Mouse (Mus musculus): ENCODE measurements around the gene Mex3a. TPM values are rescaled to one million over a fixed set of nuclear protein-coding genes. Genes with fewer than 3 reads are reported as not detected.
A peak's percentile ranks its signal among the peaks of the same experiment; 100 is the strongest.

The Mex3a gene
- polyA plus RNA-seq, 1 experiment = 8.1 TPM

- no peaks in the 10 kb centered on the region for H3K27me3 ChIP-seq (ENCODE audit: control insufficient read depth, insufficient read depth, insufficient read length)
- H3ac ChIP-seq (ENCODE audit: control insufficient read depth, insufficient read length) = no peak overlapping the region
- TF ChIP-seq MAX (IDR thresholded peaks at IDR 0.05; ENCODE audit: low read depth) = no peak
- no peak for TF ChIP-seq TCF12 (IDR thresholded peaks at IDR 0.05; ENCODE audit: insufficient read depth, poor library complexity, severe bottlenecking)
- TF ChIP-seq SRF (IDR thresholded peaks at IDR 0.05; ENCODE audit: control insufficient read depth, insufficient read length, low read depth) = no peak
- no peak for TF ChIP-seq MYOD1 (IDR thresholded peaks at IDR 0.05; ENCODE audit: control insufficient read depth in 1 of 3, insufficient read length in 2 of 3, low read depth in 2 of 3)
- no peak for TF ChIP-seq POLR2A (IDR thresholded peaks at IDR 0.05; ENCODE audit: insufficient read length, low read depth)
- TF ChIP-seq MYOG (IDR thresholded peaks at IDR 0.05; ENCODE audit: control insufficient read depth in 1 of 3, insufficient read depth in 1 of 3, insufficient read length in 2 of 3, low read depth in 2 of 3) = no peak
- no peak for TF ChIP-seq E2F4 (IDR thresholded peaks at IDR 0.05; ENCODE audit: insufficient read depth)
- no peak for TF ChIP-seq USF1 (IDR thresholded peaks at IDR 0.05; ENCODE audit: low read depth)
- no peak for TF ChIP-seq CEBPB (IDR thresholded peaks at IDR 0.05; ENCODE audit: insufficient read depth, poor library complexity, severe bottlenecking)
- no peak for TF ChIP-seq TCF3 (IDR thresholded peaks at IDR 0.05; ENCODE audit: insufficient read length, low read depth)
- no peak for TF ChIP-seq POLR2AphosphoS2 (IDR thresholded peaks at IDR 0.05; ENCODE audit: insufficient read length, low read depth)
- TF ChIP-seq REST (IDR thresholded peaks at IDR 0.05; ENCODE audit: insufficient read depth, insufficient read length) = no peak
- H3K4me3 ChIP-seq = no peak overlapping the region
- no peak overlapping the region for H3K4me2 ChIP-seq (ENCODE audit: low read depth)
- H3K36me3 ChIP-seq (ENCODE audit: control insufficient read depth, insufficient read depth) = peaks cover 58% of the 10 kb centered on the region
- H3K79me2 ChIP-seq (ENCODE audit: control insufficient read depth, insufficient read depth) = peaks cover 56% of the 10 kb centered on the region
Measured at GRCm38 (mm10) chr3:88486887-88487286, 45.3 kb upstream of the Mex3a start.

- peaks cover 56% of the 10 kb centered on the region for H3K79me2 ChIP-seq (ENCODE audit: control insufficient read depth, insufficient read depth)
- peaks cover 54% of the 10 kb centered on the region for H3K36me3 ChIP-seq (ENCODE audit: control insufficient read depth, insufficient read depth)
- H3K27me3 ChIP-seq (ENCODE audit: control insufficient read depth, insufficient read depth, insufficient read length) = no peaks in the 10 kb centered on the region
- H3K4me3 ChIP-seq = no peak overlapping the region
- no peak overlapping the region for H3ac ChIP-seq (ENCODE audit: control insufficient read depth, insufficient read length)
- H3K4me2 ChIP-seq (ENCODE audit: low read depth) = no peak overlapping the region
- TF ChIP-seq SRF (IDR thresholded peaks at IDR 0.05; ENCODE audit: control insufficient read depth, insufficient read length, low read depth) (no peak), MYOD1 (IDR thresholded peaks at IDR 0.05; ENCODE audit: control insufficient read depth in 1 of 3, insufficient read length in 2 of 3, low read depth in 2 of 3) (no peak), POLR2A (IDR thresholded peaks at IDR 0.05; ENCODE audit: insufficient read length, low read depth) (peak; percentile 36), MAX (IDR thresholded peaks at IDR 0.05; ENCODE audit: low read depth) (no peak), E2F4 (IDR thresholded peaks at IDR 0.05; ENCODE audit: insufficient read depth) (no peak), CEBPB (IDR thresholded peaks at IDR 0.05; ENCODE audit: insufficient read depth, poor library complexity, severe bottlenecking) (no peak), POLR2AphosphoS2 (IDR thresholded peaks at IDR 0.05; ENCODE audit: insufficient read length, low read depth) (peak; percentile 35), MYOG (IDR thresholded peaks at IDR 0.05; ENCODE audit: control insufficient read depth in 1 of 3, insufficient read depth in 1 of 3, insufficient read length in 2 of 3, low read depth in 2 of 3) (no peak), REST (IDR thresholded peaks at IDR 0.05; ENCODE audit: insufficient read depth, insufficient read length) (no peak)
Measured at GRCm38 (mm10) chr3:88487396-88487795, 44.8 kb upstream of the Mex3a start.

GRCm38 (mm10) chr3:88493706-88494582, 38.3 kb upstream of the Mex3a start:
- Histone ChIP-seq H3K79me2 (ENCODE audit: control insufficient read depth, insufficient read depth) (peaks cover 78% of the 10 kb centered on the region), H3K27me3 (ENCODE audit: control insufficient read depth, insufficient read depth, insufficient read length) (no peaks in the 10 kb centered on the region), H3K4me2 (ENCODE audit: low read depth) (peak overlapping the region; percentile 96), H3ac (ENCODE audit: control insufficient read depth, insufficient read length) (peak overlapping the region; percentile 2), H3K36me3 (ENCODE audit: control insufficient read depth, insufficient read depth) (peaks cover 34% of the 10 kb centered on the region), H3K4me3 (peak overlapping the region; percentile 24)
- peak; percentile 46 for TF ChIP-seq POLR2AphosphoS2 (IDR thresholded peaks at IDR 0.05; ENCODE audit: insufficient read length, low read depth)
- no peak for TF ChIP-seq E2F4 (IDR thresholded peaks at IDR 0.05; ENCODE audit: insufficient read depth)
- no peak for TF ChIP-seq CEBPB (IDR thresholded peaks at IDR 0.05; ENCODE audit: insufficient read depth, poor library complexity, severe bottlenecking)
- TF ChIP-seq POLR2A (IDR thresholded peaks at IDR 0.05; ENCODE audit: insufficient read length, low read depth) = peak; percentile 12

GRCm38 (mm10) chr3:88494836-88495628, 37.2 kb upstream of the Mex3a start:
- H3K4me2 ChIP-seq (ENCODE audit: low read depth) = peak overlapping the region; percentile 96
- H3K36me3 ChIP-seq (ENCODE audit: control insufficient read depth, insufficient read depth) = peaks cover 34% of the 10 kb centered on the region
- TF ChIP-seq MYOG (IDR thresholded peaks at IDR 0.05; ENCODE audit: control insufficient read depth in 1 of 3, insufficient read depth in 1 of 3, insufficient read length in 2 of 3, low read depth in 2 of 3) (peak; percentile 24 to 71 (median 28)), MYOD1 (IDR thresholded peaks at IDR 0.05; ENCODE audit: control insufficient read depth in 1 of 3, insufficient read length in 2 of 3, low read depth in 2 of 3) (peak; percentile 6 to 84 (median 79)), POLR2A (IDR thresholded peaks at IDR 0.05; ENCODE audit: insufficient read length, low read depth) (peak; percentile 34), USF1 (IDR thresholded peaks at IDR 0.05; ENCODE audit: low read depth) (no peak), TCF12 (IDR thresholded peaks at IDR 0.05; ENCODE audit: insufficient read depth, poor library complexity, severe bottlenecking) (no peak)
- H3K4me3 ChIP-seq = peak overlapping the region; percentile 13
- peaks cover 78% of the 10 kb centered on the region for H3K79me2 ChIP-seq (ENCODE audit: control insufficient read depth, insufficient read depth)
- H3K27me3 ChIP-seq (ENCODE audit: control insufficient read depth, insufficient read depth, insufficient read length) = no peaks in the 10 kb centered on the region
- no peak overlapping the region for H3ac ChIP-seq (ENCODE audit: control insufficient read depth, insufficient read length)

Data from myocyte (in vitro differentiated cells).